Comparison of ENCODE assay signal across 1 mouse cellular context in genomic region chr14:50771342-50771741, GRCm38 (mm10).
A peak's percentile ranks its signal among the peaks of the same experiment; 100 is the strongest.
TF ChIP-seq lines count a peak whose summit lies in the region.

No protein-coding gene starts in this region.

TF ChIP-seq in CH12.LX, 34 proteins besides CTCF, POLR2A, EP300 and RAD21 (continued from another document):
- no peak for TF ChIP-seq TCF12 (IDR thresholded peaks at IDR 0.05; ENCODE audit: low read depth, low read length)
- TF ChIP-seq JUN (IDR thresholded peaks at IDR 0.05; ENCODE audit: insufficient read depth, low read depth, low read length) = no peak
- TF ChIP-seq MEF2A (IDR thresholded peaks at IDR 0.05; ENCODE audit: borderline replicate concordance, low read depth, low read length) = no peak
- no peak for TF ChIP-seq ETS1 (conservative IDR thresholded peaks at IDR 0.05; ENCODE audit: low read depth, low read length)
- peak; percentile 19; the same call in 1 of the 2 replicates for TF ChIP-seq SMC3 (IDR thresholded peaks at IDR 0.05; ENCODE audit: low read depth, low read length)
- no peak for TF ChIP-seq SIN3A (IDR thresholded peaks at IDR 0.05; ENCODE audit: low read length)
